Mouse (Mus musculus) forebrain, embryonic 12.5 days (tissue): ENCODE data around the gene Gng5. TPM values are rescaled to one million over a fixed set of nuclear protein-coding genes. Genes with fewer than 3 reads are reported as not detected.
A peak's percentile ranks its signal among the peaks of the same experiment; 100 is the strongest.

Experiments
- ATAC-seq: fragments of 200-750 bp; cut with Nextera tagmentation; 2 replicates; pipeline ENCODE4 v1.8.0; 2017; ENCODE audit warnings: moderate TSS enrichment; ENCODE audit not compliant: low FRiP score
- H3K27ac ChIP-seq: fragments of 300-500 bp; sonication (generic); 2 replicates; pipeline ENCODE4 v1.5.1; 2016; ENCODE audit warnings: mild to moderate bottlenecking
- H3K27me3 ChIP-seq: fragments of 300-500 bp; sonication (generic); 2 replicates; pipeline ENCODE4 v1.6.1; 2016; ENCODE audit warnings: mild to moderate bottlenecking
- H3K36me3 ChIP-seq: fragments of 300-500 bp; sonication (generic); replicated peaks from 2 replicates; pipeline ENCODE4 v1.6.1; 2016; ENCODE audit warnings: mild to moderate bottlenecking
- H3K4me1 ChIP-seq: fragments of 300-500 bp; sonication (generic); 2 replicates; pipeline ENCODE4 v1.6.1; 2016
- H3K4me2 ChIP-seq: fragments of 300-500 bp; sonication (generic); 2 replicates; pipeline ENCODE4 v1.6.1; 2016; ENCODE audit warnings: mild to moderate bottlenecking, moderate library complexity
- H3K4me3 ChIP-seq: fragments of 300-500 bp; sonication (generic); replicated peaks from 2 replicates; pipeline ENCODE4 v1.5.1; 2016; ENCODE audit warnings: mild to moderate bottlenecking
- H3K9ac ChIP-seq: fragments of 300-500 bp; sonication (generic); 2 replicates; pipeline ENCODE4 v1.6.1; 2016; ENCODE audit warnings: mild to moderate bottlenecking
- H3K9me3 ChIP-seq: fragments of 300-500 bp; sonication (generic); 2 replicates; pipeline ENCODE4 v1.6.1; 2016
- WGBS: fragments of 180-500 bp; shearing (Covaris S2); methylation state at CpG from one replicate; pipeline ENCODE4 v1.1.7; 2016; 5-methylcytosine and 5-hydroxymethylcytosine counted together
- polyA plus RNA-seq: library from polyadenylated mRNA; unstranded; fragments of >200 nt; fragmentation: Nextera tagmentation; extraction: Ambion mirVana; gene quantifications from 2 replicates; pipeline ENCODE4 v1.2.1, GENCODE M21; 2016

Gene Gng5
- 851 and 914 TPM in 2 replicates for polyA plus RNA-seq

GRCm38 (mm10) chr3:146499431-146500002 is at the start of gene Gng5, which contains the start of gene Spata1:
TSS of gene Gng5 (plus strand) at chr3:146499807.
TSS of gene Spata1 (minus strand) at chr3:146499753.
- Histone ChIP-seq H3K4me3 (peak within 1 kb of the TSS; percentile 82), H3K4me1 (peaks cover 22% of the 10 kb centered on the region), H3K27me3 (no peaks in the 10 kb centered on the region), H3K4me2 (peak within 1 kb of the TSS; percentile 61), H3K36me3 (peaks cover 15% of the 10 kb centered on the region), H3K9ac (peak within 1 kb of the TSS; percentile 76), H3K9me3 (no peaks in the 10 kb centered on the region), H3K27ac (peak within 1 kb of the TSS; percentile 82)
- under 1% methylated on average over 41 of the region's 88 CpGs for WGBS
- peak; percentile 94 for ATAC-seq

- ATAC-seq = peak; percentile 99
- peak overlapping the region; percentile 53 for H3K4me3 ChIP-seq
- peak overlapping the region; percentile 69 for H3K4me2 ChIP-seq
- no peaks in the 10 kb centered on the region for H3K27me3 ChIP-seq
- under 1% methylated on average over 29 of the region's 29 CpGs for WGBS
- peak overlapping the region; percentile 54 for H3K9ac ChIP-seq
- peak overlapping the region; percentile 58 for H3K27ac ChIP-seq
- H3K9me3 ChIP-seq = peaks cover 6% of the 10 kb centered on the region; the same call in 1 of the 2 replicates
- peaks cover 5% of the 10 kb centered on the region; the same call in 1 of the 2 replicates for H3K4me1 ChIP-seq
- 0 out of 2 replicates have a peak, but pooled peaks cover 8% of the 10 kb centered on the region for H3K36me3 ChIP-seq
Measured at GRCm38 (mm10) chr3:146450371-146450841, 49.2 kb upstream of the Gng5 start.

GRCm38 (mm10) chr3:146451375-146451774 is 48.2 kb upstream of the Gng5 start:
- no peaks in the 10 kb centered on the region for H3K27me3 ChIP-seq
- H3K36me3 ChIP-seq = no peaks in the 10 kb centered on the region
- peaks cover 5% of the 10 kb centered on the region; the same call in 1 of the 2 replicates for H3K4me1 ChIP-seq
- no peak overlapping the region for H3K4me2 ChIP-seq
- H3K4me3 ChIP-seq = no peak overlapping the region
- H3K9me3 ChIP-seq = no peaks in the 10 kb centered on the region
- H3K27ac ChIP-seq = no peak overlapping the region
- no peak overlapping the region for H3K9ac ChIP-seq
- 88% methylated on average over 5 of the region's 5 CpGs for WGBS
- no peak for ATAC-seq

GRCm38 (mm10) chr3:146462939-146463338 is 36.7 kb upstream of the Gng5 start:
- WGBS = 71% methylated on average over 2 of the region's 2 CpGs

GRCm38 (mm10) chr3:146469226-146469625 is 30.4 kb upstream of the Gng5 start:
- H3K27ac ChIP-seq = no peak overlapping the region
- H3K9ac ChIP-seq = no peak overlapping the region
- no peak overlapping the region for H3K4me3 ChIP-seq
- no peak overlapping the region for H3K4me2 ChIP-seq
- H3K4me1 ChIP-seq = no peaks in the 10 kb centered on the region
- ATAC-seq = no peak
- no peaks in the 10 kb centered on the region for H3K9me3 ChIP-seq
- no peaks in the 10 kb centered on the region for H3K27me3 ChIP-seq
- no peaks in the 10 kb centered on the region for H3K36me3 ChIP-seq
- 88% methylated on average over 2 of the region's 2 CpGs for WGBS

More at GRCm38 (mm10) chr3:146462939-146463338, 36.7 kb upstream of the Gng5 start:
- ATAC-seq = no peak
- H3K36me3 ChIP-seq = no peaks in the 10 kb centered on the region
- no peak overlapping the region for H3K27ac ChIP-seq
- no peak overlapping the region for H3K4me2 ChIP-seq
- H3K9ac ChIP-seq = no peak overlapping the region
- H3K27me3 ChIP-seq = no peaks in the 10 kb centered on the region
- no peaks in the 10 kb centered on the region for H3K9me3 ChIP-seq
- no peak overlapping the region for H3K4me3 ChIP-seq
- no peaks in the 10 kb centered on the region for H3K4me1 ChIP-seq

GRCm38 (mm10) chr3:146472657-146473056 is 26.9 kb upstream of the Gng5 start:
- H3K4me3 ChIP-seq = no peak overlapping the region
- no peaks in the 10 kb centered on the region for H3K27me3 ChIP-seq
- 68% methylated on average over 4 of the region's 4 CpGs for WGBS
- no peaks in the 10 kb centered on the region for H3K9me3 ChIP-seq
- H3K4me1 ChIP-seq = no peaks in the 10 kb centered on the region
- H3K27ac ChIP-seq = no peak overlapping the region
- no peak overlapping the region for H3K4me2 ChIP-seq
- no peak overlapping the region for H3K9ac ChIP-seq
- no peak for ATAC-seq
- no peaks in the 10 kb centered on the region for H3K36me3 ChIP-seq

- no peak overlapping the region for H3K9ac ChIP-seq
- no peaks in the 10 kb centered on the region for H3K9me3 ChIP-seq
- ATAC-seq = no peak
Measured at GRCm38 (mm10) chr3:146473741-146474140, 25.9 kb upstream of the Gng5 start.

GRCm38 (mm10) chr3:146474428-146474827 is 25.2 kb upstream of the Gng5 start:
- no peak overlapping the region for H3K4me2 ChIP-seq
- ATAC-seq = no peak
- no peaks in the 10 kb centered on the region for H3K9me3 ChIP-seq
- no peak overlapping the region for H3K27ac ChIP-seq
- 92% methylated on average over 3 of the region's 3 CpGs for WGBS
- H3K4me1 ChIP-seq = no peaks in the 10 kb centered on the region
- H3K9ac ChIP-seq = no peak overlapping the region
- H3K36me3 ChIP-seq = no peaks in the 10 kb centered on the region
- no peaks in the 10 kb centered on the region for H3K27me3 ChIP-seq
- H3K4me3 ChIP-seq = no peak overlapping the region

More at GRCm38 (mm10) chr3:146473741-146474140, 25.9 kb upstream of the Gng5 start:
- Histone ChIP-seq H3K27ac (no peak overlapping the region), H3K27me3 (no peaks in the 10 kb centered on the region), H3K4me3 (no peak overlapping the region), H3K4me1 (no peaks in the 10 kb centered on the region), H3K36me3 (no peaks in the 10 kb centered on the region), H3K4me2 (no peak overlapping the region)

GRCm38 (mm10) chr3:146482044-146482443 is 17.6 kb upstream of the Gng5 start:
- no peak overlapping the region for H3K27ac ChIP-seq
- H3K4me2 ChIP-seq = no peak overlapping the region
- no peaks in the 10 kb centered on the region for H3K27me3 ChIP-seq
- WGBS = 71% methylated on average over 2 of the region's 2 CpGs
- H3K9me3 ChIP-seq = no peaks in the 10 kb centered on the region
- ATAC-seq = no peak
- no peak overlapping the region for H3K4me3 ChIP-seq
- no peak overlapping the region for H3K9ac ChIP-seq
- H3K36me3 ChIP-seq = no peaks in the 10 kb centered on the region
- no peaks in the 10 kb centered on the region for H3K4me1 ChIP-seq

GRCm38 (mm10) chr3:146486464-146486863 is 13.1 kb upstream of the Gng5 start:
- Histone ChIP-seq H3K4me3 (no peak overlapping the region), H3K27me3 (no peaks in the 10 kb centered on the region), H3K9ac (no peak overlapping the region), H3K4me2 (no peak overlapping the region), H3K9me3 (no peaks in the 10 kb centered on the region), H3K36me3 (no peaks in the 10 kb centered on the region), H3K4me1 (no peaks in the 10 kb centered on the region), H3K27ac (no peak overlapping the region)
- WGBS = 86% methylated on average over 4 of the region's 4 CpGs
- no peak for ATAC-seq

GRCm38 (mm10) chr3:146494941-146495340 is 4.7 kb upstream of the Gng5 start:
- H3K27ac ChIP-seq = no peak overlapping the region
- no peaks in the 10 kb centered on the region; the same call in 1 of the 2 replicates for H3K4me1 ChIP-seq
- ATAC-seq = no peak
- WGBS = 33% methylated on average over 8 of the region's 8 CpGs
- H3K9ac ChIP-seq = no peak overlapping the region
- no peak overlapping the region for H3K4me2 ChIP-seq
- no peaks in the 10 kb centered on the region for H3K36me3 ChIP-seq
- H3K4me3 ChIP-seq = no peak overlapping the region
- H3K27me3 ChIP-seq = no peaks in the 10 kb centered on the region
- no peaks in the 10 kb centered on the region for H3K9me3 ChIP-seq

GRCm38 (mm10) chr3:146498989-146499388 is 618 bp upstream of the Gng5 start:
- H3K4me3 ChIP-seq = peak overlapping the region; percentile 82
- no peaks in the 10 kb centered on the region for H3K27me3 ChIP-seq
- peaks cover 22% of the 10 kb centered on the region for H3K4me1 ChIP-seq
- no peaks in the 10 kb centered on the region for H3K9me3 ChIP-seq
- H3K36me3 ChIP-seq = peaks cover 10% of the 10 kb centered on the region
- H3K4me2 ChIP-seq = peak overlapping the region; percentile 61
- peak overlapping the region; percentile 76 for H3K9ac ChIP-seq
- 4% methylated on average over 13 of the region's 13 CpGs for WGBS
- peak overlapping the region; percentile 82 for H3K27ac ChIP-seq
- ATAC-seq = no peak
